Mouse (Mus musculus) spleen, postnatal 10 days (tissue): Measurements from ENCODE around the gene Apc2.
A peak's percentile ranks its signal among the peaks of the same experiment; 100 is the strongest.

Experiments used
- DNase-seq, 2 experiments: peaks; one replicate each; pipeline ENCODE4 v3.0.0; 2021 to 2022; ENCODE audit warnings: low spot score in 2 of 2

Gene Apc2

GRCm38 (mm10) chr10:80321014-80321669 lies 25.4 kb downstream of the Apc2 start:
- no peak for DNase-seq

GRCm38 (mm10) chr10:80321670-80322581 lies 26.1 kb downstream of the Apc2 start:
- DNase-seq, result no peak

- peak; percentile 47 to 67 for DNase-seq
Observed at GRCm38 (mm10) chr10:80322811-80323211, 27.0 kb downstream of the Apc2 start.

GRCm38 (mm10) chr10:80323261-80324119 lies 27.7 kb downstream of the Apc2 start:
- peak; percentile 73 to 86 for DNase-seq

GRCm38 (mm10) chr10:80324120-80325037 lies 28.6 kb downstream of the Apc2 start:
- DNase-seq, result no peak

- DNase-seq, result no peak
Observed at GRCm38 (mm10) chr10:80325045-80325444, 29.3 kb downstream of the Apc2 start.

- peak; percentile 92 to 95 for DNase-seq
Observed at GRCm38 (mm10) chr10:80329273-80330081, 33.7 kb downstream of the Apc2 start, which contains the start of the genes Pcsk4 and Reep6. TSS of gene Pcsk4 (minus strand) at chr10:80329498. TSS of gene Reep6 (plus strand) at chr10:80329953.

- DNase-seq, result no peak
Observed at GRCm38 (mm10) chr10:80330084-80330483, 34.3 kb downstream of the Apc2 start.

- peak in 1 of 2 experiments; percentile 32 for DNase-seq
Observed at GRCm38 (mm10) chr10:80330888-80331287, 35.1 kb downstream of the Apc2 start.

GRCm38 (mm10) chr10:80331636-80332524 lies 36.1 kb downstream of the Apc2 start:
- peak; percentile 55 to 76 for DNase-seq

- DNase-seq, result no peak
Observed at GRCm38 (mm10) chr10:80332525-80332989, 36.8 kb downstream of the Apc2 start.

- DNase-seq, result no peak
Observed at GRCm38 (mm10) chr10:80336263-80336662, 40.5 kb downstream of the Apc2 start.

- peak; percentile 92 to 93 for DNase-seq
Observed at GRCm38 (mm10) chr10:80339941-80340750, 44.4 kb downstream of the Apc2 start.

- DNase-seq, result no peak
Observed at GRCm38 (mm10) chr10:80341026-80341425, 45.2 kb downstream of the Apc2 start.

GRCm38 (mm10) chr10:80341491-80342304 lies 45.9 kb downstream of the Apc2 start:
- DNase-seq, result no peak

GRCm38 (mm10) chr10:80342305-80342748 lies 46.5 kb downstream of the Apc2 start:
- no peak for DNase-seq
